Mouse (Mus musculus) thymus, adult 2 months (tissue): ENCODE measurements at regions not wholly inside any gene's neighbourhood (a gene's known extent, or its start where the extent isn't known, plus 50 kb on each side); places are given as distances from the start of the nearest gene placed in this dataset.

Source experiments
- CTCF ChIP-seq: fragments of 200-500 bp; IDR thresholded peaks from 2 replicates; pipeline ENCODE4 v1.5.1; 2012; ENCODE audit warnings: mild to moderate bottlenecking, control low read depth, low read length, moderate library complexity, borderline replicate concordance; ENCODE audit not compliant: control insufficient read depth, poor library complexity, insufficient read depth; ENCODE audit errors: extremely low read depth
- POLR2A ChIP-seq: fragments of 200-500 bp; IDR thresholded peaks from 2 replicates; pipeline ENCODE4 v1.6.1; 2012; ENCODE audit warnings: mild to moderate bottlenecking, low read length, control low read depth, moderate library complexity; ENCODE audit not compliant: control insufficient read depth, poor library complexity, insufficient read depth; ENCODE audit errors: extremely low read depth

GRCm38 (mm10) chr3:40094040-40094439 is 437.0 kb upstream of the Intu start:
- TF ChIP-seq POLR2A (no peak), CTCF (no peak)
